Mouse (Mus musculus) liver, embryonic 14.5 days (tissue): ENCODE data around the gene Med31.

ENCODE experiments used
- CTCF ChIP-seq: IDR thresholded peaks from 2 replicates; pipeline ENCODE4 v1.5.1; 2016; ENCODE audit warnings: antibody characterized with exemption, low read depth, control low read depth
- EP300 ChIP-seq: IDR thresholded peaks from 2 replicates; pipeline ENCODE4 v1.6.1; 2016; ENCODE audit warnings: antibody characterized with exemption, low read depth

DNA sequence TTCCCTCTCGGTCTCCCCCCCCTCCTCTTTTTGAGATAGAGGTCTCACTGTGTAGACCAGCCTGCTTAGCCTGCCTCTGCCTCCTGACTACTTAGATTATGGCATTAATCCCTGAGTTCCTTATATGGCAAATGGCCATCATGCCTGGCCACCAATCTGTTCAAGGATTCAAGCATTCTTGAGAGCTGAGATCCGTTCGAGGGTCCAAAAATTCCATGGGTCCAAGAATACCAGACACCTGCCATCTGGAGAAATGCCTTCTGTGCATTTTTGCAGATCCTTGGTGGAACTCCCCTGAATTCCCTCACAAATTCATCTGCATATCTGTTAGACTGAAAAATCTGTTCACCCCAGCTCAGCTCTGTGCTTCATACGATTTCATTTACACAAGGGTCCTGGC, 8.0 kb upstream of the Med31 start:
- TF ChIP-seq CTCF, result no peak
- no peak for TF ChIP-seq EP300
